Mouse (Mus musculus): ENCODE data around the gene Gm45233.

DNA sequence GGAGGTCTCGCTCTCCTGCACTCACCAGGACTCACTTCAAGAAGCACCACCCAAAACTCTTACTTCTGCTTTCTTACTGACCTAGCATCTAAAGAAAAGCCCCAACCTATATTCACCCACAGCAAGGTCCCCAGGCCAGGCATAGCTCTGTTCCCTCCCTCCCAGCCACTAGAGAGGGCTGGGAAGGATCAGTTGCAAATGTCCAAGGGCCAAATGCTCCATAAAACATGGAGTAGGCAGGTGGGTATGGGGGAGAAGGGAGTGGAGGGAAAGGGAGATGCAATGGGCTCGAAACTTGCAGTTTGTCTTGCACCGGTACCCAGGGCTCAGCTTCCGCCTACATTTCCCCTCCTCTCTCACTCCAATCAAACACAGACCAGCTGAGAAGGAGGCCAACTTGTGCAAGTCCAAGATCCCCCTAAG lies 35.8 kb upstream of the Gm45233 start, which contains the start of gene Siglecg:
- TF ChIP-seq EP300 (IDR thresholded peaks at IDR 0.05; ENCODE audit: low read depth): no peak
- TF ChIP-seq CTCF (IDR thresholded peaks at IDR 0.05; ENCODE audit: low read depth): no peak

All from liver, postnatal 0 days (tissue).